Mouse (Mus musculus) forebrain, embryonic 12.5 days (tissue): ENCODE measurements around the gene Slc1a5. TPM values are rescaled to one million over a fixed set of nuclear protein-coding genes. Genes with fewer than 3 reads are reported as not detected.

Experiments used
- ATAC-seq: fragments of 200-750 bp; cut with Nextera tagmentation; 2 replicates; pipeline ENCODE4 v1.8.0; 2017; ENCODE audit warnings: moderate TSS enrichment; ENCODE audit not compliant: low FRiP score
- H3K27ac ChIP-seq: fragments of 300-500 bp; sonication (generic); 2 replicates; pipeline ENCODE4 v1.5.1; 2016; ENCODE audit warnings: mild to moderate bottlenecking
- H3K27me3 ChIP-seq: fragments of 300-500 bp; sonication (generic); 2 replicates; pipeline ENCODE4 v1.6.1; 2016; ENCODE audit warnings: mild to moderate bottlenecking
- H3K36me3 ChIP-seq: fragments of 300-500 bp; sonication (generic); replicated peaks from 2 replicates; pipeline ENCODE4 v1.6.1; 2016; ENCODE audit warnings: mild to moderate bottlenecking
- H3K4me1 ChIP-seq: fragments of 300-500 bp; sonication (generic); 2 replicates; pipeline ENCODE4 v1.6.1; 2016
- H3K4me2 ChIP-seq: fragments of 300-500 bp; sonication (generic); 2 replicates; pipeline ENCODE4 v1.6.1; 2016; ENCODE audit warnings: mild to moderate bottlenecking, moderate library complexity
- H3K4me3 ChIP-seq: fragments of 300-500 bp; sonication (generic); replicated peaks from 2 replicates; pipeline ENCODE4 v1.5.1; 2016; ENCODE audit warnings: mild to moderate bottlenecking
- H3K9ac ChIP-seq: fragments of 300-500 bp; sonication (generic); 2 replicates; pipeline ENCODE4 v1.6.1; 2016; ENCODE audit warnings: mild to moderate bottlenecking
- H3K9me3 ChIP-seq: fragments of 300-500 bp; sonication (generic); 2 replicates; pipeline ENCODE4 v1.6.1; 2016
- WGBS: fragments of 180-500 bp; shearing (Covaris S2); methylation state at CpG from one replicate; pipeline ENCODE4 v1.1.7; 2016; 5-methylcytosine and 5-hydroxymethylcytosine counted together
- polyA plus RNA-seq: library from polyadenylated mRNA; unstranded; fragments of >200 nt; fragmentation: Nextera tagmentation; extraction: Ambion mirVana; gene quantifications from 2 replicates; pipeline ENCODE4 v1.2.1, GENCODE M21; 2016

Slc1a5 gene
- polyA plus RNA-seq, 1 experiment from 2014 or later, result 32.0 TPM

- 34% methylated on average over 8 of the region's 8 CpGs for WGBS
- no peaks in the 10 kb centered on the region for H3K27me3 ChIP-seq
- no peak overlapping the region for H3K9ac ChIP-seq
- H3K4me2 ChIP-seq, result no peak overlapping the region
- H3K4me3 ChIP-seq, result no peak overlapping the region
- H3K4me1 ChIP-seq, result peaks cover 6% of the 10 kb centered on the region; the same call in 1 of the 2 replicates
- H3K9me3 ChIP-seq, result no peaks in the 10 kb centered on the region
- no peak for ATAC-seq
- no peak overlapping the region for H3K27ac ChIP-seq
- no peaks in the 10 kb centered on the region for H3K36me3 ChIP-seq
Measured at GRCm38 (mm10) chr7:16760292-16760691, 20.8 kb upstream of the Slc1a5 start.

GRCm38 (mm10) chr7:16761005-16761481, 20.1 kb upstream of the Slc1a5 start:
- Histone ChIP-seq H3K27me3 (no peaks in the 10 kb centered on the region), H3K4me2 (no peak overlapping the region), H3K9ac (no peak overlapping the region), H3K4me3 (no peak overlapping the region), H3K4me1 (peaks cover 6% of the 10 kb centered on the region; the same call in 1 of the 2 replicates), H3K9me3 (no peaks in the 10 kb centered on the region), H3K27ac (no peak overlapping the region), H3K36me3 (no peaks in the 10 kb centered on the region)
- 56% methylated on average over 10 of the region's 10 CpGs for WGBS
- no peak for ATAC-seq

- no peaks in the 10 kb centered on the region for H3K27me3 ChIP-seq
- H3K9ac ChIP-seq, result no peak overlapping the region
- WGBS, result 63% methylated on average over 5 of the region's 5 CpGs
- no peak overlapping the region for H3K27ac ChIP-seq
- ATAC-seq, result no peak
- H3K36me3 ChIP-seq, result no peaks in the 10 kb centered on the region
- peaks cover 11% of the 10 kb centered on the region for H3K4me1 ChIP-seq
- H3K9me3 ChIP-seq, result no peaks in the 10 kb centered on the region
- no peak overlapping the region for H3K4me2 ChIP-seq
- no peak overlapping the region for H3K4me3 ChIP-seq
Measured at GRCm38 (mm10) chr7:16761630-16762029, 19.5 kb upstream of the Slc1a5 start.

GRCm38 (mm10) chr7:16763463-16764218, 17.5 kb upstream of the Slc1a5 start:
- Histone ChIP-seq H3K27me3 (no peaks in the 10 kb centered on the region), H3K4me2 (no peak overlapping the region), H3K4me3 (no peak overlapping the region), H3K9ac (no peak overlapping the region), H3K9me3 (no peaks in the 10 kb centered on the region), H3K36me3 (no peaks in the 10 kb centered on the region), H3K27ac (no peak overlapping the region), H3K4me1 (peaks cover 14% of the 10 kb centered on the region)
- no peak for ATAC-seq
- 89% methylated on average over 7 of the region's 7 CpGs for WGBS

GRCm38 (mm10) chr7:16766443-16766842, 14.7 kb upstream of the Slc1a5 start:
- Histone ChIP-seq H3K27ac (no peak overlapping the region), H3K4me1 (peaks cover 8% of the 10 kb centered on the region)

GRCm38 (mm10) chr7:16775888-16776287, 5.3 kb upstream of the Slc1a5 start:
- Histone ChIP-seq H3K36me3 (no peaks in the 10 kb centered on the region), H3K27ac (no peak overlapping the region), H3K9me3 (peaks cover 4% of the 10 kb centered on the region; the same call in 1 of the 2 replicates), H3K4me1 (no peaks in the 10 kb centered on the region), H3K9ac (no peak overlapping the region), H3K4me2 (no peak overlapping the region), H3K4me3 (no peak overlapping the region), H3K27me3 (no peaks in the 10 kb centered on the region)
- 76% methylated on average over 5 of the region's 5 CpGs for WGBS
- ATAC-seq, result no peak

More at GRCm38 (mm10) chr7:16766443-16766842, 14.7 kb upstream of the Slc1a5 start:
- 25% methylated on average over 2 of the region's 2 CpGs for WGBS
- Histone ChIP-seq H3K36me3 (no peaks in the 10 kb centered on the region), H3K9me3 (no peaks in the 10 kb centered on the region), H3K4me3 (no peak overlapping the region), H3K4me2 (no peak overlapping the region), H3K27me3 (no peaks in the 10 kb centered on the region), H3K9ac (no peak overlapping the region)
- no peak for ATAC-seq

- Histone ChIP-seq H3K4me2 (no peak overlapping the region), H3K4me3 (no peak overlapping the region), H3K36me3 (no peaks in the 10 kb centered on the region), H3K9me3 (no peaks in the 10 kb centered on the region), H3K9ac (no peak overlapping the region), H3K27ac (no peak overlapping the region; the same call in 1 of the 2 replicates), H3K27me3 (peaks cover 3% of the 10 kb centered on the region; the same call in 1 of the 2 replicates), H3K4me1 (peaks cover 37% of the 10 kb centered on the region)
- no peak for ATAC-seq
- 76% methylated on average over 5 of the region's 5 CpGs for WGBS
Measured at GRCm38 (mm10) chr7:16780076-16780475, 1.1 kb upstream of the Slc1a5 start.

- WGBS, result under 1% methylated on average over 10 of the region's 10 CpGs
- no peak for ATAC-seq
- Histone ChIP-seq H3K9me3 (no peaks in the 10 kb centered on the region), H3K4me1 (peaks cover 40% of the 10 kb centered on the region), H3K36me3 (peaks cover 9% of the 10 kb centered on the region; the same call in 1 of the 2 replicates), H3K27me3 (peaks cover 3% of the 10 kb centered on the region; the same call in 1 of the 2 replicates), H3K4me2 (peak overlapping the region; percentile 100), H3K27ac (peak overlapping the region; percentile 50; the same call in 1 of the 2 replicates), H3K9ac (peak overlapping the region; percentile 75), H3K4me3 (peak overlapping the region; percentile 69)
Measured at GRCm38 (mm10) chr7:16781555-16781815, 345 bp downstream of the Slc1a5 start.

GRCm38 (mm10) chr7:16781816-16782554, 845 bp downstream of the Slc1a5 start:
- H3K4me2 ChIP-seq, result peak overlapping the region; percentile 100
- H3K36me3 ChIP-seq, result peaks cover 13% of the 10 kb centered on the region; the same call in 1 of the 2 replicates
- peak overlapping the region; percentile 75 for H3K9ac ChIP-seq
- WGBS, result under 1% methylated on average over 60 of the region's 60 CpGs
- H3K27me3 ChIP-seq, result peaks cover 3% of the 10 kb centered on the region; the same call in 1 of the 2 replicates
- no peaks in the 10 kb centered on the region for H3K9me3 ChIP-seq
- peak; percentile 30 for ATAC-seq
- peak overlapping the region; percentile 69 for H3K4me3 ChIP-seq
- H3K4me1 ChIP-seq, result peaks cover 40% of the 10 kb centered on the region
- no peak overlapping the region for H3K27ac ChIP-seq

GRCm38 (mm10) chr7:16782555-16783125, 1.5 kb downstream of the Slc1a5 start:
- Histone ChIP-seq H3K4me1 (peaks cover 40% of the 10 kb centered on the region), H3K27me3 (peaks cover 3% of the 10 kb centered on the region; the same call in 1 of the 2 replicates), H3K36me3 (peaks cover 13% of the 10 kb centered on the region; the same call in 1 of the 2 replicates), H3K27ac (no peak overlapping the region), H3K4me3 (peak overlapping the region; percentile 69), H3K9me3 (no peaks in the 10 kb centered on the region), H3K4me2 (peak overlapping the region; percentile 100), H3K9ac (peak overlapping the region; percentile 75)
- no peak for ATAC-seq
- WGBS, result 3% methylated on average over 11 of the region's 11 CpGs

GRCm38 (mm10) chr7:16783224-16783688, 2.1 kb downstream of the Slc1a5 start:
- no peak for ATAC-seq
- Histone ChIP-seq H3K4me1 (peaks cover 40% of the 10 kb centered on the region), H3K9ac (peak overlapping the region; percentile 75; the same call in 1 of the 2 replicates), H3K36me3 (peaks cover 18% of the 10 kb centered on the region; the same call in 1 of the 2 replicates), H3K27ac (no peak overlapping the region), H3K4me3 (peak overlapping the region; percentile 69), H3K9me3 (no peaks in the 10 kb centered on the region), H3K27me3 (peaks cover 3% of the 10 kb centered on the region; the same call in 1 of the 2 replicates), H3K4me2 (peak overlapping the region; percentile 100)
- WGBS, result 17% methylated on average over 10 of the region's 10 CpGs
